Mouse (Mus musculus) WW6 (cell line): ENCODE measurements around the gene Ctnnbip1.
"Not testable (repeated sequence)": the region's sequence is repeated elsewhere in the genome, so short reads cannot be mapped to it uniquely, and the experiment has no call there.

Source experiments
- DNase-seq: peaks from one replicate; pipeline ENCODE4 v3.0.0-alpha.2; 2013; ENCODE audit warnings: low read depth, low spot score

Ctnnbip1 gene

GRCm38 (mm10) chr4:149586783-149587595 is 69.0 kb downstream of the Ctnnbip1 start:
- no peak for DNase-seq

- no peak for DNase-seq
Observed at GRCm38 (mm10) chr4:149587596-149588168, 69.6 kb downstream of the Ctnnbip1 start.

DNA sequence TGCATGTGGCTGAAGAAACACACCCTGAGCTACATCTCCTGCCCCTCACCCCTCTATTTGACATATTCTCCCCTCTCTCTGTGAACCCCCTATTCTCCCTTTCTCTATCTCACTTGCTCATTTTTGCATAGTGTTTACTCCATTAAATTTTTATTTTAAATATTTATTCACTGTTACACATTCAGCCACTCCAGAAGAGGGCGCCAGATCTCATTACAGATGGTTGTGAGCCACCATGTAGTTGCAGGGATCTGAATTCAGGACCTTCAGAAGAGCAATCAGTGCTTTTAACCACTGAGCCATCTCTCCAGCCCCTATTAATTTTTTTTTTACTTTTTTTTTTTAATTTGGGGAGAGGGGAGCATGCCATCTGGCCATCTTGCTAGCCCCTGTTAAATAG is 72.2 kb downstream of the Ctnnbip1 start:
- DNase-seq = no peak

GRCm38 (mm10) chr4:149591486-149591885 is 73.5 kb downstream of the Ctnnbip1 start:
- DNase-seq = no peak

- DNase-seq = no peak
Observed at GRCm38 (mm10) chr4:149594913-149595581, 77.0 kb downstream of the Ctnnbip1 start.

DNA sequence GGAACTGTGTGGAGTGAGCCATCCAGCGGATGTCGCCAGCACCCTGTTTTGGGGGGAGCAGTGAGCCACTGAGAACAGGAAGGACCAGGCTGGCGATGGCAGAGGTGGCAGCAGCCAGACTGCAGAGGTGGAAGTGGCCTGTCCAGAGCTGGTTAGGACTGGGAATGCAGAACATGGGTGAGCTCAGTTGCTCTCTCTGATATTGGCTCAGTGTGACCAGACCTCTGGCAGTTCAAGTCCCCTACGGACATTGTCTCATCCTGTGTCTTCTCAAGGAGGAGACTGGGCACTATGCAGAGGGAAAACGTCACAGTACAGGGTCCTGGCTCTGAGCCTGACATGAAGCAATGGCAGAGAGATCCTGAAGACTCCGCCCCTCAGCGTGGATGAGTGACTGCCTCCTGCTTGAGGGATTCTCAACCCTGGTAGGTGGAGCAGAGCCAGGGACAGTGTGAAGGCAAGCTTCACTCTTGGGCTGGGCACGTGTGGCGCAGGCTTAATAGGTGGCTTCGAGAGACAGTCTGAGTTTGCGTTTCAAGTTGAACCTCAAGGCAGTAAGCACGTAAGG is 79.7 kb downstream of the Ctnnbip1 start:
- no peak for DNase-seq

DNA sequence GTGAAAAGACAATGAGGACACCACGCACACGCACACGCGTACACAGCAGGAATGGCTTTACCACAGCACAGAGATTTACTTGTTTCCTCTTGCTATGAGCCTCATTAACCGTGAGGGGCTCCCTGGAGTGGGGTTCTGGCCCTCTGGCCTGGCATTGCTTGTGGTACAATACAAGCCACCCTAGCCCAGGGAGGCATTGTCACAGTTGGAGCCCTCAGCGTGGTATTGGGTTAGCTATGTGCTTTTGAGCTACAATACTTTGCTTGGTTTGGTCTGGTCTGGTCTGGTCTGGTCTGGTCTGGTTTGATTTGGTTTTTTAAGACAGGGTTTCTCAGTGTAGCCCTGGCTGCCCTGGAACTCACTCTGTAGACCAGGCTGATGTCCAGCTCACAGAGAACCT is 81.5 kb downstream of the Ctnnbip1 start:
- DNase-seq = no peak

DNA sequence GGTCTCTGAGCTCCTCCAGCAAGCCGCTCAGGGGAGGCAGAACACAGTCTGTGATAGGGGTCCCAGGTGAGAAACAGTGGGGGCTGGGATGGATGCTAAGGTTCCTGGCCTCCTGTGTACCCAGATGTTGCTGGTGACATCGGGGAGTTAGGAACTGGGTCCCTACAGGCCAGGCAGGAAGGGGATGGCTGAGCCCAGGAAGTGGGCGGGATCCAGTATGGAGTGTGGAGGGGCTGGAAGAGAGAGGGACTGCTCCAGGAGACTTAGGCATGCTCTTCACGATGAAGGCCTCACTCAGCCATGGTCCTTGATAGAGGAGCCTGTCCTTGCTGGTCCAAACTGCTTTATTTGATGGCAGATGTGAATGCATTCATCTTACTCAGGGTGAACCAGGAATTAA is 82.1 kb downstream of the Ctnnbip1 start:
- no peak for DNase-seq

DNA sequence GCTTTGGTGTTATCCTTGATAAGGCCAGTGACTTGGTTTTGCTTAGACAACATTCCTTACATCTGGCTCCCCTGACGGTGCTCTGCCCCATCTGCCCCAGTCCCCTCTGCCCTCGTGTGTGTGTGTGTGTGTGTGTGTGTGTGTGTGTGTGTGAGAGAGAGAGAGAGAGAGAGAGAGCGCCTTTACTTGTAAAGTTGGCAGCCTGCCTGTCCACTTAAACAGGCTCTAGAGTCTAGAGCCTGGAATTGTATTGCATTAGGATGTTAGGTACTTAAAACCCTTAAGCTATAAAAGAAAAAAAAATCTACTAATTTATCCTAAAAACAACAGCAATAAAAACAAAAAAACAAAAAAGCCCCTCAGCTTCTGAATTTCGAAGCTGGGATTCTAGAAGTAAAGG is 83.4 kb downstream of the Ctnnbip1 start:
- no peak for DNase-seq

- DNase-seq = no peak
Observed at GRCm38 (mm10) chr4:149602236-149602635, 84.2 kb downstream of the Ctnnbip1 start.

DNA sequence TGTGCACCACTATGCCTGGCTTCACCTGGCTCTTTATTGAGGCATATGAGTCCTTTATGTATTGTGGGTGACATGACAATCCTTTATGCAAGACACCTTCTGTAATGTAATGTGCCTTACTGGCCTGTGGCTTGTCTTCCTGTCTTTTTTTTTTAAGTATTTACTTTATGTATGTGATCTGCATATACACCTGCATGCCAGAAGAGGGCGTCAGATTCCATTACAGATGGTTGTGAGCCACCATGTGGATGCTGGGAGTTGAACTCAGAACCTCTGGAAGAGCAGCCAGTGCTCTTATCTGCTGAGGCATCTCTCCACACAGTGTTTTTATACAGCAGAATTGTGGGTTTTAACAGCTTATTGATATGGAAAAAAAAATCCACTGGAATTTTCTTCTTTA is 85.8 kb downstream of the Ctnnbip1 start:
- no peak for DNase-seq

GRCm38 (mm10) chr4:149604518-149604917 is 86.5 kb downstream of the Ctnnbip1 start:
- DNase-seq = no peak

- DNase-seq = no peak
Observed at GRCm38 (mm10) chr4:149606056-149606455, 88.0 kb downstream of the Ctnnbip1 start.

DNA sequence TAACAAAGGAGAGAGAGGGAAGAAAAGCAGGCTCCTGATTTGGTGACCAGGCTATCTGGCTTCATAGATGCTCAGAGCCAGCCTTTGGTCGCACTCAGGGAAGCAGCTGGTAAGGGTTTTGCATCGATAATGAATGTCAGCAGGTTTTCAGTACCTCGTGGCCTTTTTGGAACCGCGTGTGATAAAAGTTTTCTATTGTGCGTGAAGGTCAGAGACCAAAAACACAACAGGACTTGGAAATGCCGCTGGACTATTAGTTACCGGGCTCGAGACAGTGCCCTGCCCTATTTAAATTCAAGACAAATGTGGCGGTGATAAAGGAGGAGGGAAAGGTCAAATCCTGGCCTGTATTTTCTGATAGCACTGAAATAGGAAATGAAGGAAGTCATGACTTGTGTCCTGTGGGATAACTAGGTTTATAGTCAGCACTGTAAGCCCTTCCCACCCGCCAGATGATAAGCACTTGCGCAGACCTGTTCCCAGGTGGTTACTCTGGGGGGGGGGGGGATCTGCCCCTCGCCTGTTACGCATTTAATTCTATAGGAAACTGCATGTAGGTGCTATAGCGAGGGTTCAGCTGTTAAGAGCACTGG is 88.8 kb downstream of the Ctnnbip1 start:
- no peak for DNase-seq

DNA sequence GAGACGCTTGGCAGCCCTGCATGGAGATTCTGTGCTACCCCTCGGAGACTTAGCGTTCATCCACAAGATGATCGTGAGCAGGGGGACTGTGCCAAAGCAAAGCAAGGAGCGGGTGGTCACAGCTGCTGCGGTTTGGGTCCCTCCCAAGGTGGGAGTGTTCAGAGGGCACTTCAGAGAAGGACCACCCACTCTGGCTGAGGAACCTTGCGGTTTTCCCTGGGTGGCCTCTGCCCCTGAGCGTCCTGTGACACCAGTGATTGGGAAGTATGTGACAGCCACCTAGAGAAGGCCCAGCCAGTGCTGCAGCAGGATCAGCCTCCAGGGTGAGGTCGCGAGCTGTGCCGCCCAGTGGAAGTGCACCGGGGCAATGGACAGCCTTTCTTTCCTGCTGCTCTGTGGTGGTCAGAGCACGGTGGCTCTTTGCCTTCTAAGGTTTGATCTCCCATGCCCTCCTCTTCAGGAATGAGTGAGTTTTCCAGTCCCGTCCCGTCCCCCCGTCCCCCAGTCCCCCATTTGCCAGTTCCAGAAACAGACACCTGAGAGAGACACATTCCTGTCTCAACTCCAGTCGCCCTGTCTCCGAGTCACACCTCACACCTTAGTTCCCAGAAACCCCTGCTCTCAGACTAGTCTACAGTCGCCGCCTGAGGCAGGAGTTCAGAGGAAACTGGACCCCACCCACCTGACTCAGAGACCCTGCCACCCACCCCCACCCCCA is 89.7 kb downstream of the Ctnnbip1 start:
- DNase-seq = no peak

DNA sequence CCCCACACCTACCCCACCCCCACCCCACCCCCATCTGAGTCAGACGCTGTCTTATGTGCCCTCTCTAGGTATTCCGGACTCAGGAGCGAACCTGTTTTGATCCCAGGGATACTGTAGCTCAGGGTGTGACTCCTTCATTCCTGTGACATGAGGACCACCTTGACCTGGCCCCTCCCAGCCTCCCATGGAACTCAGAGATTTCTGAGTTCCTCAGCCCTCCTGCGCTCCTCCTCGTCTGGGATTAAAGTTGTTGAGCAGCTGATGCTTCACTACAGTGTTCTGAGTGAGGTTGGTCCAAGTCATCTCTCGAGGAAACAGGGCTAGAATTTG is 90.2 kb downstream of the Ctnnbip1 start:
- DNase-seq = no peak

- no peak for DNase-seq
Observed at GRCm38 (mm10) chr4:149609256-149610025, 91.4 kb downstream of the Ctnnbip1 start.

DNA sequence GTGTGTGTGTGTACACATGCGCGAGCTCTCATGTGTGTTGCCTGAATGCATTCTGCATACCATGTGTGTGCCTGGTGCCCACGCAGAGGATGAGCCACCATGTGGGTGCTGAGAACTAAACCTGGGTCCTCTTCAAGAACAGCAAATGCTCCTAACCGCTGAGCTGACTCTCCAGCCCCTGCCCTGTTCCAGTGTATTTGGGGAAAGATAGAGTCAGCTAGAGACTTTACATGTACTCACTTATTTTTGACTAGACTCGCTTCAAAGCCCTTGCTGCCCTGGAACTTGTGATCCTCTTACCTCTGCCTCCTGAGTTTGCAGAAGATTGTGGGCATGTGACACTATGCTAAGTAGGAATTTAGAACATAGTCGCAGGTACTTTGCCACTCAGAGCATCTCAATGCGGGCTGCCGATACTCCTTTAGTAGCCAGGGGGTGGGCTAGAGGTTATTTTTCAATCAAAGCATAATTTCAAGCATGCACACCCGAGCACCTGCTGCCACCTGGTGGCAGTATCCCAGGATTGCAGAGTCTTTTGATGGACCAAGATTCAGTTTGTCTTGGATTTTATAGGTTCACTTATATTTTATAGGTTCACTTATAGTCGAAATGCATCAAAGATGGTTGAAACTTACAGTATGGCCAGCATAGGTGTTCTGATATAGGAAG is 93.5 kb downstream of the Ctnnbip1 start:
- no peak for DNase-seq

- not testable (repeated sequence) for DNase-seq
Observed at GRCm38 (mm10) chr4:149613497-149613896, 95.5 kb downstream of the Ctnnbip1 start.

DNA sequence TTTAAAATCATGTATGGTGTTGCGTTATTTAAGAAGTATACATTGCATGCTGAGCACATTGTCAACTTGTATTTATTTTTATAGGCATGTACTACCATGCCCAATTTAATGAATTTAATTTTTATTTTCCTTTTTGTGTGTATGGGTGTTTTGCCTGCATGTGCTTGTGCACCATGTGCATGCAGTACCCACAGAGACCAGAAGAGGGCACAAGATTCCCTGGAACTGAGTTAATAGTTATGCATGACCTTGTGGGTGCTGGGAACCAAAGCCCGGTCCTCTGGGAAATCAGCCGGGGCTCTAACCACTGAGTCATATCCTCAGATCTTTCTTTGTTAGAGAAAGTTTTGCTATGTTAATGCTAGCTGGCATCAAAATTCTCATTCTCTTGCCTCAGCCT is 96.8 kb downstream of the Ctnnbip1 start:
- DNase-seq = no peak
